Mouse (Mus musculus) cerebellum, adult 9-11 months (tissue): ENCODE data around the gene Tmem270.
A peak's percentile ranks its signal among the peaks of the same experiment; 100 is the strongest.
"Not testable (repeated sequence)": the region's sequence is repeated elsewhere in the genome, so short reads cannot be mapped to it uniquely, and the experiment has no call there.

ENCODE experiments used
- DNase-seq: peaks from one replicate; pipeline ENCODE4 v3.0.0; 2022

The Tmem270 gene

GRCm38 (mm10) chr5:134906633-134907032 lies at the start of gene Tmem270:
TSS of gene Tmem270 (minus strand) at chr5:134906733.
- DNase-seq = no peak

DNA sequence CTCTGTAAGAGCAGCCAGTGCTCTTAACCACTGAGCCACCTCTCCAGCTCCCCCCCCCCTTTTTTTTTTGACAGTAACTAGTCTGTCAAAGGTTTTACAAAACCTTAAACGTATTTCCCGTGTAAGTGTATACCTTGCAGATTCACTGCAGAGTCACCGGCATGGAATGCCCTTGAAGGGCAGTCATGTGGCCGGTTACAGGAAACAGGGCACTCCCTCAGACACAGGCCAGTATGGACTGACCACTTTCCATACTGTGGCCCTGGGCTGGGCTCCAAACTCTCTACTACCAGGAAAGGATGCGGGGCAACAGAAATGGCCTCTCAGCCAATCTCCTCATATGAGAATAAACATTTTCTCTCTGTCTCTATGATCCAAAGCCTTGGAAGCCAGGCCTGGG lies 49.0 kb upstream of the Tmem270 start:
- DNase-seq = no peak

DNA sequence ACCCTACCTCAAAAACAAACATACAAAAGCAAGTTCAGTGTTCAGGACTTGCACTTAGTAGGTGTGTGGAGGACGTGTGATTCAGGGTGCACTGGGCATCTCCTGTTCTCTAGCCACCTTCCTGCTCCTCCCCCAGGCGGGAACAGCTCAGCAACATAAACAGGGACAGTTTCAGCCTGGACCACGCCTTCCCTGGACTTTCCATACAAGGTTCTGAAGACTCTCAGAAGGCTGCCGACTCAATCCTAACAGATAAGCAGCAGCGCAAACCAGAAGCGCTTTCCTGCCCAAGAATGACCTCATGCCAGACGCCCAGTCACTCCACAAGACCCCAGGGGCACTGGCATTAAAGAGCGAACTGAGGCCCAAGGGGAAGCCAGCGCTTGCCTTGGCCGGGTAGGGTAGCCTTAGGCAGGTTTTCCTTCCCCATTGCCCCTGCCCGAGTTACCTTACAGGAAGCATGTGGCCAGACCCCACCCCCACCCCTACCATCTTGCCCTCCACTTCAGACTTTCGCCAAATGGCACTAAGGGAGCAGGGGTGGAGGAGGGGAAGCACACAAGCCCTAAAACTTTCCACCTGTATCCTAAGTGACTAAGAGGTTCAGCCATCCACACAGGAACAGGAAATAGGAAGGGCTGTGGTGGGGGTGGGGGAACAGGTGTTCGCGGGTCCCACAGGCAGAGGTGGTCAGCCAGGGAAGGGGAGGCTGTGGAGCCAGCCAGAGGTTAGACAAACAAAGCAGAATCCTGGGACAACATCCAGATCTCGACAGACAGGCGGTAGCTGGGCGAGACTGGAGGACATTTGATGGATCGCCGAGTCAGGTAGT lies 44.7 kb upstream of the Tmem270 start:
- no peak for DNase-seq

DNA sequence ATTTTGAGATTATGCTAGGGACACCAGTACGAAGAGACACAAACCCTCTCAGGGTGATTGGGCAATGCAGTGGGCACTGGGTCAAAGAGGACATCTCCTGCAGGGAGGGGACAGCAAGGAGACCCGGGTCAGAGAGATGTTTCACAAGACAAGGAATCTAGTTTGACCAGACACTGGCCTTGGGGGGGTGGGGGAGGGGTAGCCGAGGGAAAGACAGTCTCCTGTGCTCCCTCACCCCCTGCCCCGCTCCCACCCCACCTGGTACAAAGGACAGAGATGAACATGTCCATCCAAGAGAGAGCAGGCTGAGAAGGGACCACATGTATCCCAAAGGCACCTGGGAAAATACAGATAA lies 41.5 kb upstream of the Tmem270 start:
- no peak for DNase-seq

- DNase-seq = no peak
Observed at GRCm38 (mm10) chr5:134947420-134948084, 41.0 kb upstream of the Tmem270 start.

DNA sequence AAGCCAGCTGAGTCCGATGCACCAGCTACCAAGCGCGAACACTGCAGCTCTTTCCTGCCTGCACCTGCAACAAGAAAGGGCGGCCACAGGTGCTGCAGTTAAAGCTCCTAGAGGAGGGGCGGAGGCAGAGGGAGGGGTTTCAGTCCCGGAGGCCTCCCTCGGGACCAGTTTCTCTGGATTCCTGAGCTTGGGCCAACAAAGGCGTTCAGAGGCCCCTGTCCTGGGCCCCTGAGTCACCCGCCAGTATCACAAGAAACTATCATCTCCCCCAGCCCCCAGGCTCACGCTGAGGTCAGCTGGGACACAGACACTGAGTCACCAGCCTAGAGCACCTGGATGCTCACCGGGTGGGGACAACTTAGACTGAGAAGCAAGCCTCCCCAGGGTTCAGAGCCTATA lies 40.3 kb upstream of the Tmem270 start, which contains the start of gene Cldn4:
TSS of gene Cldn4 (minus strand) at position 78 of the 399 bp plus-strand sequence.
- no peak for DNase-seq

- no peak for DNase-seq
Observed at GRCm38 (mm10) chr5:134946063-134946856, 39.7 kb upstream of the Tmem270 start.

GRCm38 (mm10) chr5:134945266-134945959 lies 38.9 kb upstream of the Tmem270 start:
- no peak for DNase-seq

DNA sequence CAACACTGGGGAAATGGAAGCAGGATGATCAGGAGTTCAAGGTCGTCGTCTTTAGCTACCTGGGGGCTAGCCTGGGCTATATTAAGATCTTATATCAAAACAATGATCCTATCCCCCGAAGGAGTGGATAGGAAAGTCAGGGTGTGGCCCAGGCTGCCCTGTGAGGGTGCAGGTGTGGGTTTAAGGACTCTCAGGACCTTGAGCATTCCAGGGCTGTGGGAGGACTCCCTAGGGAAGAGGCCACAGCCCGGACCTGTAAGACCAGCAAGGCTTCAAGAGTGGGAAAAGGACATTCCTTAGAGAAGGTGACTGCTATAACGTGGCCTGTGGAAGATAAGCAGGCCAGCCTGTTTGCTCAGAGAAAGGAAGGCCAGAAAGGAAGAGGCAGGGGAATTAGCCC lies 37.6 kb upstream of the Tmem270 start:
- DNase-seq = no peak

DNA sequence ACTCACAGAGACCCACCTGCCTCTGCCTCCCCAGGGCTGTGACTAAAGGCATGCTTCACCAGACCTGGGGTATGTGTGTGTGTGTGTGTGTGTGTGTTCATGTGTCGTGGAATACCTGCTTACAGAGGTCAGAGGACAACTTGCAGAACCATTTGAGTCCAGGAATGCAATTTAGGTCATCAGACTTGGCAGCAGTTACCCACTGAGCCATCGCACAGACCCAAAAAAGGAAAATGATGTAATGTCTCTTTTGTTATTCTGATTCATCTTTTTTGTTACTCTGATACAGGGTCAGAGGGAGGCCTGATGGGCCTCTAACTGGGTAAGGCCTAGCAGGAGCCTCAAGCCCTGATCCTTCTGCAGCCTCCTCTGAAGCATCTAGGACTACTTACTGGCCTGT lies 36.2 kb upstream of the Tmem270 start:
- DNase-seq = no peak

- DNase-seq = no peak
Observed at GRCm38 (mm10) chr5:134941472-134942209, 35.1 kb upstream of the Tmem270 start.

GRCm38 (mm10) chr5:134939554-134939953 lies 33.0 kb upstream of the Tmem270 start:
- not testable (repeated sequence) for DNase-seq

DNA sequence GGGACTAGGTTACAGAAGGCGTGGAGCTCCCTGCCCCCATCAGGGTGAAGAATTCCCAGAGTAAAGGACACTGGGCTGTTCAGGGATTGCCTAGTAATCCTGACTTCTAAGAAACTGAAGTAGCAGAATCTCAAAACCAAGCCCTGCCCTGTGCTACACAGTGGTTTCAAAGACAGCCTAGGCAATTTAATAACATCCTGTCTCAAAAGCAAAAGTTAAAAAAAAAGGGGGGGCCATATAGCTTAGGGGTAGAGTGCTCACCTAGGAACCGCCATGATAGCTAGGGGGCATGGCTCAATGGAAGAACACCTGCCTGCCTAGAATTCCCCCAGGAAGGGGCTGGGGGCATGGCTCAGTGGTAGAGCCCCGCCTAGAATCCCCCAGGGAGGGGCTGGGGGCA lies 32.5 kb upstream of the Tmem270 start:
- no peak for DNase-seq

GRCm38 (mm10) chr5:134936626-134937185 lies 30.2 kb upstream of the Tmem270 start:
- no peak for DNase-seq

DNA sequence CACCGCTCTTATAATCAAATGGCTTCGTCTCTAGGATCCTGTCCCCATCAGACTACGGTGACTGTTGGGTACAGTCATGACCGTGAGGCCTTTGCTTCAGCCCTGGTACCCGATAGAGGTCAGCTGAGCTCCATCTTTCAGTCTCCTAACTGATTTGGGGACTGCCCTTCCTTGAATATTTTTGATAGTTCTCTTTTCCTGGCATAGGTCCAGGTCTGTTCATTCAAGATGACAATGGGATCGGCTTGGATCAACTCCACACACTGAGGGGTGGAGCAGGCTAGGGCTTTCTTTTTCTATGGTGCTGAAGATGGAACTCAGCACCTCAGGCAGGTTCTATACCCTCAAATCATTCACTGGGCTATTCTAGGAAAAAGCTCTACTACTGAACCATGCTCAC lies 29.5 kb upstream of the Tmem270 start:
- no peak for DNase-seq

GRCm38 (mm10) chr5:134934666-134935065 lies 28.1 kb upstream of the Tmem270 start:
- no peak for DNase-seq

- not testable (repeated sequence) for DNase-seq
Observed at GRCm38 (mm10) chr5:134933686-134934085, 27.2 kb upstream of the Tmem270 start.

- DNase-seq = peak; percentile 9
Observed at GRCm38 (mm10) chr5:134933281-134933680, 26.7 kb upstream of the Tmem270 start.

DNA sequence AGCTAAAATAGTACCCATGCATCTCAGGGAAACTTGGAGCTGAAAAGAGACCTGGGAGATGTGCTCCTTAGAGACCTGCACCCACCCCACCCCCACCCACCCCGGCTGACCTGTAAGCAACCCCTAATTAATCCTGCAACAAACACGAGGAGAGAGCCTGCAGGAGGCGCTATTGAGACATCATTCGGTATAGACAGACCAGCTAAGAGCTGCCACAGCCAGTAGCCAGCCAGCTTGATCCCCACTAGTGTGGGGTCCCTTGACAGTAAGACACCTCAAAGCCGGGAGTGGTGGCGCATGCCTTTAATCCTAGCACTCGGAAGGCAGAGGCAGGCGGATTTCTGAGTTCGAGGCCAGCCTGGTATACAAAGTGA lies 26.4 kb upstream of the Tmem270 start:
- peak; percentile 39 for DNase-seq

DNA sequence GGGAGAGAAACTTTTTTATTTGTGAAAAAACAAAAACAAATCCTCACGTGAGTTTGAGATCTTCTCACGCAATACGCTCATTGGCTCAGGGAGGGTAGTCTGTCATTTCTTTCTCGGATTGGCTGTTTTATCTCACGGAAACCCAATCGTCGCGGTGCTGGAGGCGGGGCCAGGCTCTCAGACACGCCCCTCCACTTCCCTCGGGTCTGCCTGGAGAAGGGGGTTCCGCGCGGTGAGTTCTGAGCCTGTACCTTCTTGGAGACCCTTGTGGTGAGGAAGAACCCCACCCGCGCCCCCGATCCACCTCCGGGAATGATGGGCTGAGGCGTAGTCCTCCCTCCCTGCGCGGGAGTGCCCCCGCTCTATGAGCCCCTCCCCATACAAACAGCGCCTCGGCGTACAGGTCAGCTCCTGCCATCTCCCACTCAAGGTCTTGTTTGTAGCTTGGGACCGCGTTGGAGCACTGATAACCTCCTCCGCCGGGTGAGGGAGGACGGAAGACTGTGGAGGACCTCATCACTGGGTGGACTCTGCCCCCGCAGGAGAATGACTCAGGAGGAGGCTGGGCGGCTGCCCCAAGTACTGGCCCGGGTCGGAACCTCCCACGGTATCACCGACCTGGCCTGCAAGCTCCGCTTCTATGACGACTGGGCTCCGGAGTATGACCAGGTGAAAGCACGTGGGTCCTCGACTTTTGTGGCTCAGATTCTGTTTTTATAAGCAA lies 25.8 kb upstream of the Tmem270 start, which contains the start of gene Mettl27:
TSS of gene Mettl27 (plus strand) at position 190 of the 724 bp plus-strand sequence.
- peak; percentile 77 for DNase-seq

GRCm38 (mm10) chr5:134929988-134930387 lies 23.5 kb upstream of the Tmem270 start:
- no peak for DNase-seq
